Mouse (Mus musculus): ENCODE results near the gene Vsig4.
"Not testable (repeated sequence)": the region's sequence is repeated elsewhere in the genome, so short reads cannot be mapped to it uniquely, and the experiment has no call there.

Gene Vsig4

DNA sequence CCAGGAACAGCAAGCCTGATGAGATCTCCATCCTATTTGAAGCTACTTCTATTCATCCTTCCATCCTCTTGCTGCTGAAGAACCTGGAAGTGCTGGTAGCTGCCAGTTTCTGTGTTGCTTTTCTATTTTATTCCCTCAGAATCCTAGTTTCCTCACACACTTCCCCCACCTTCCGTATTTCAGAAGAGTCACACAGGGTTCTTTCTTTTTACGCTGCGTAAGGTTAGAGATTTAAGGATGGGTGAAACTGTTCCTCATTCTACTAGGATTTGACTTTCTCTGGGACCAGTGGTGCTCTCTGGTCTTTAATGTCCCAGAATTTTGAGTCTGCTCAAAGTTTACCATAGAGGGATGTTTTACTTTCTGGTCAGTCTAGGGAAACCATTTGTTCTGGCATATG lies at the start of gene Vsig4:
Vsig4 (minus strand) TSS at position 101 of the 400 bp plus-strand sequence.
- no peak for DNase-seq (ENCODE audit: low read depth)

DNA sequence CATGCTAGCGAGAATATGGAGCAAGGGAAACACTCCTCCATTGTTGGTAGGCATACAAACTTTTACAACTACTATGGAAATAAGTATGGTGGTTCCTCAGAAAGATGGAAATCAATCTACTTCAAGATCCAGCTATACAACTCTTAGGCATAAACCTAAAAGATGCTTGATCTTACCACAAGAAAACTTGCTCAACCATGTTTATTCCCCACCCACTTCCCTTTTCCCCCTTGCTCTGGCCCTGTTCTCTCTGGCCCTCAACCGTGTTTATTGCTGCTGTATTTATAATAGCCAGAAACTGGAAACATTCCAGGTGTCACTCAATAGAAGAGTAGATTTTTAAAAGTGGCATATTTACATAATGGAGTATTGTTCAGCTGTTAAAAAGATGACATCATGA lies 45.9 kb upstream of the Vsig4 start:
- DNase-seq (ENCODE audit: low read depth), result no peak

DNA sequence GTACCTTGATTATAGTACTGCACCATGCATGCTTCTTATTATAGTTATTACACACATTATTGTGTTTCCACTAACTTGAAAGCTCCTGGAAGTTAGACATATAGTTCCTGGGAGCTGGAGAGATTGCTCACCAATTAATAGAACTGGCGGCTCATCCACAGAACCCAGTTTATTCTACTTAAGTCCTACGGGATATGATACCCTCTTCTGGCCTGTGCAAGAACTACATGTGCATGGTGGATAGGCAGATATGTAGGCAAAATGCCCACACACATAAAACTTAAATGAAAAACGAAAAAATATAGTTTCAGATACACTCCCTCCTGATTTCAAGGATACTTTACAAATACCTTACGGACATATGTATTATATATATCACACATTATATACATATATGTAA lies 36.5 kb upstream of the Vsig4 start:
- DNase-seq (ENCODE audit: low read depth), result peak; percentile 2

DNA sequence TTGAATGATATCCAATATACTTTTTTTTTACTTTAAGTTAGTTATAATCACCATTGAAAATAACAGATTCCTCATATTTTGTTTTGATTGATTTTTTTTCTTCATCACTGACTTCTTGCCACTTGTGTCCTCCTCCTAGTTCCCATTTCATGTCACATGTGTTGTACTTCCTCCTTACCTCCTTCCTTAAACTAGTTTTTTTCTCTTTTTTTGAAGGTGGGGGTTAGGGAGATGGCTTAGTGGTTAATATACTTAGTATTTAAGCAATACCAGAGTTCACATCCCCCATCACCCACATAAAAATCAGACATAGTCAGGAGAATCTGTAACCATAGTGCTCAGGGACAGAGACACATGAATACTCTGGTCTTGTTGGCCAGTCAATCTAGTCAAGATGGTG lies 36.7 kb downstream of the Vsig4 start:
- no peak for DNase-seq (ENCODE audit: low read depth)

DNA sequence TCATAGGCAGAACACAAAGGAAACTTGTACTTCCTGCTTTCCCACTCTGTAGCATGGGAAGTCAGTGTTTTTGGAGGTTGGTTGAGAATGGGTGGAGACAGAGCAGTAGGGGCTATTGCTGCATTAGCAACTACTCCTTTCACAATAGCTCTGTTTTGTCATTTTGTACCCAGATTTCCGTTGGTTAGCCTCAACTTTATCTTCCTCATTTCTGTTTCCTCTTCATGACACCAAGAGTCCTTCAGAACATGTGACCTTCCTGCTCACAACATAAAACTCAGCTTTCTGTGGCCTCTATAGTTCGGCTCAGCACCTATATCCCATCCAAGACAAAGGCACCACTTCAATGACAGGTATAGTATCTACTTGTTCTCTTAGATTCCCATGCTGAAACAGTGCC lies 53.6 kb downstream of the Vsig4 start:
- DNase-seq (ENCODE audit: low read depth), result no peak

DNA sequence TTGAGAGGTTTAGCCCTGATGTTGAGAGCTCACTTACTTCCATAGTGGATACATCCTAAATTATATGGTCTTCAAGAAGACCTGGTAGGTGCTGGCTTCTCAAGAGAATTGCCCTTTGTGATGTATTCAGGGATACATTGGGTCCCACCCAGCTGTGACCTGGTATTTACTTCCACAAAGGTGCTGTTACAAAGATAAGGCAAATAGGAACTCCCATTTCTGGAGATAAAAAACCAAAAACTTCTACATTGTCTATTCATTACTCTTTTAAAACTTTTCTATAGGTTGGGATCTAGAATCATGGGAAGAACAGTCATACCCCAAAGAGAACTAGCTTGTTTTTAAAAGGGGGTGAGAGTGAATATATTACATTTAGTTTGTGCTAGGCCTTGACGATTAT lies 54.2 kb downstream of the Vsig4 start:
- no peak for DNase-seq (ENCODE audit: low read depth)

DNA sequence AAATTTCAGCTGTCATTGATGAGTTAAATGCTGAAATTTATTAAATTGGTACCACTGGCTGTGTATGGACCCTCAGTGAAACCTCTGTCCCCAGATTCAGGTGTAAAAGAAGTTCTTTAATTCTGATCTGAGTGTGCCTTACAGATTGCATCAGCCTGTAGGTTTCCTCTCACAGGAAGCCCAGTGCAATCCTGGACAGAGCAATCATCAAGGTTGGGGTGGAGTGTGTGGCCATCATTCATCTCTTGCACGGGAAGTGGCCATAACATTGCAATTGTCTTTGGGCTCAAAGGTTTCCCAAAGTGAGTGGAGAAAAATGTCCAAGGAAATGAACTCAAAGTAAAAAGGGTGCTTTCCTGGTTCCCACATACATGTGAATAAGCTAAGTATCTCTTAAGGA lies 57.5 kb downstream of the Vsig4 start:
- DNase-seq (ENCODE audit: low read depth), result no peak

DNA sequence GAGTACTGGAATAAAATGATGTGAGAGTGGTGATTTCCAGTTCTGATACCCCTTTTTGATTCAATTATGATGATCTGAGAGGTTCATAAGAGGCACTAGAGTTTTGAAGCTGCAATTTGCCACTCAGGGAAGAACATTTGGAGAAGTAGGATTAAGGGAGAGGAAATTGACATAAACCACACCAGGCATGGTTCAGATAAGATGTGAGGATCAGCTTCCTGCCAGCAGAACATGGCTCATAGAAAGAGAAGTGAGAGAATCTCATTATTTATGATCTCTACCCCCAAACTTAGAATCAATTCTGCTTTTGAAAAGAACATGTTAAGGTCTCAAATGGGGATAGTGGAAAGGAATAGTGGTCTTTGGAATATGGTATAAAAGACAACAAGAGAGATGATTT lies 66.2 kb downstream of the Vsig4 start:
- no peak for DNase-seq (ENCODE audit: low read depth)

DNA sequence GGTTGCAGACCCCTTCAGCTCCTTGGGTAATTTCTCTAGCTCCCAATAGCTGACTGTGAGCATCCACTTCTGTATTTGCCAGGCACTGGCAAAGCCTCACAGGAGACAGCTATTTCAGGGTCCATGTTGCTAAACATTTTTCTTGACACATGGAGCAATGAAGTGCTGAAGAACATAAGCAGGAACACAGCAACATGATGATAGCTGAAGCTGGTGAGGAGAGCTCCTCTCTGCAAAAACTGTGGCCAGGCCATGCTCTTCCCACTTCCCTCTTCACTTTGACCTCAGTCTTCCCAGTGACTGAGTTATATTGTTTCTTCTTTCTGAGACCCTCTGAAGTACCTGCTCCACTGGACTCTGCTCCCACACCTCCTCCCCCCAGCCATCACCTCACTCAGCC lies 67.8 kb downstream of the Vsig4 start:
- no peak for DNase-seq (ENCODE audit: low read depth)

DNA sequence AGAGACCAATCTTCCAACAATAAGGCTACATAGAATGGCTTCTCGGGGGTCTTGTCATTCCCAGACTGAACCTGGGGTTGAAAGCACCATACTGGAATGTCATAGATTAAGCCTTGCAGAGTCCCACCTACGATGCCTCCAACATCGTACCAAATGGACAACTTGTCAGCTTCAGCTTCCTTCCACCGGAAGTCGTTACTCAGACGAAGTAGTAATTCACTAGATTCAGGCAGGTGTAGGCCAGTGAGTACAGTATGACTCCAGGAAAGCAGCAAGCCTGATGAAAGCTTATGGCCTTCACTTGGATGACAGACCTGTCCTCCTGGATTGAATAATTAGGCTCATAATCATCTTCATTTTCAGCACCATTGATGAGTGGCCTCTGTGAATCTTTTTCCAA lies 69.0 kb downstream of the Vsig4 start:
- DNase-seq (ENCODE audit: low read depth), result no peak

DNA sequence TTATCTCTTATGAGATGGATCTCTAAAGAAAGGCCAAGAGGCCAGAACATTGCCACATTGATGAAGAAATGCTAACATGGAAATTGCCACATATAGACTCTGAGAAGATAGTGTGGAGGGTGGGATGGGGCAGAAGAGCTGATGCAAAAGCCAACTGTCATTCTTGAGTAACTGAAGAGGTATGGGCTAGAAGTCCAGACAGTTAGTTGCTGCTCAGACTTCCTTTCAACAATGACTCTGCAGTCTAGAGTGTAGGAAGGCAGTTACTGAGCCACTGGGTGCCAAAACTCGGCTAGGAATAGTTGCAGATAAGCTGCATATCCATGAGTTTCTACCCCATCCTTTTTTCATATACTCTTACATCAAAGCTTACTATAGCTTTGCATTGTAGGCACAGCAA lies 75.2 kb downstream of the Vsig4 start:
- no peak for DNase-seq (ENCODE audit: low read depth)

DNA sequence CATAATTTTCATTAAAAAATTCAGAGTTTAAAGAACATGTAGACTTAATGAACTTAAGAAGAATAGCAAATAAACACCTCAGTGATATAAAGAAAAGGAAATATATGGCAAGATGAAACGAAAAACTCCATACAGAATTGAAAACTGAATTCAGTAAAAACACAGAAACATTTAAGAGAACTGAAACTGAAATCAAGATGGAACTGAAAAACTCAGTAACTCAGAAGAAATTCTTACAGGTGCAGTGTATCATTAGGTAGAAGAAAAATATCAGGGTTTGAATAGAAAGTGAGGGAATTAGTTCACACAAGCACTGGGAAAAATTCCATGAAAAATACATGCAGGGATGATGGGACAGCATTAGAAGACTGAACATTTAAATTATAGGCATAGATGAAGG lies 86.4 kb downstream of the Vsig4 start:
- DNase-seq (ENCODE audit: low read depth), result no peak

DNA sequence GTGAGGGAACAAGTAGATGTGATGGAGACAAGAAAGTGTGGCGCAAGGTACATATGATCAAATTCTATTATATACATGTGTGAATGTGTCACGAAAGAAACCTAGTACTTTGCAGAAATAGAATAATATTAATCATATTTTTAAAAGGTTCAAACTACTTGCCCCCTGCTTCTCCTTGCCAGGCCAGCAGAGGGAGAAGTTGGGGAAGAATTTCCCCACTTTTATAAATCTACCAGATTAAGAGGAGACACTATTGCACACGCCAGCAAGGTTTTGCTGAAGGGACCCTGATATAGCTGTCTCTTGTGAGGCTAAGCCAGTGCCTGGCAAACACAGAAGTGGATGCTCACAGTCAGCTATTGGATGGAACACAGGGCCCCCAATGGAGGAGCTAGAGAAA lies 88.1 kb downstream of the Vsig4 start:
- not testable (repeated sequence) for DNase-seq (ENCODE audit: low read depth)
